Mouse (Mus musculus): ENCODE results near the gene Srrm1. TPM values are rescaled to one million over a fixed set of nuclear protein-coding genes. Genes with fewer than 3 reads are reported as not detected.
A peak's percentile ranks its signal among the peaks of the same experiment; 100 is the strongest.
"Not testable (repeated sequence)": the region's sequence is repeated elsewhere in the genome, so short reads cannot be mapped to it uniquely, and the experiment has no call there.

Srrm1 gene
- polyA plus RNA-seq, 3 experiments from 2014 or later: 191 to 279 (median 247) TPM

DNA sequence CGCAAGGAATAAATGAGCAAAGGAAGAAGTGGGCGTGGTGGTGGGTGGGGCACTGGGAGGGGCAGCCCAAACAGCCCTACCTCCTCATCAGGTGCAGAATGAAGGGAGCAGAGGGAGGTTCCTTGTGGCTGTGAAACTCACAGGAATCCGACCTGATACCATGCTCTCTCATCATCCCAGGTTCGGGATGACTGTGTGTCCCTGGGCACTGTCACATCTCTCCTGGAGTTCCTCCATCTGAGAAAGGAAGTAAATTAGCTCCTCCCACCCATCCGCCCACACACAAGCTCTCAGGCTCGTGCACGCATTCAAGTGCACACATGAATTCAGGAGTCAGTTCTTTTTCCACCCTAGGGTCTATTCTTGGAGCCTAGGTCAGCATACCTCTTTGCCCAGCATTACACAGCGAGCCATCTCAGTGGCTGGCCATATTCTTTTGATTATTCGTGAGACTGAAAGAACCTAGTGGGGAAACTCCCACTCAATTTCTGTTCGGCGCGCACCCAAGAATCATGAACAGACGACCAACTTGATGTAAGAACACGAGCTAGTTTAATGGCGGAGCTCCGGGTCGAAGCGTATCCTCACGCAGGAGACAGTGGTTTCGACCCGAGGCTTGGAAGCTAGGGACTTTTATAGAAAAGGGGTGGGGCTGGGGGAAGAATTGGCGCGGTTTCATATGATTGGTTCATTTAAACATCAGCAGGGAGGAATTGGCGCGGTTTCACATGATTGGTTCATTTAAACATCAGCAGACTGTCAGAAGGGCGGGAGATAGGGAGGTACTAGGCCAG is 52.7 kb downstream of the Srrm1 start:
- ATAC-seq: no peak

DNA sequence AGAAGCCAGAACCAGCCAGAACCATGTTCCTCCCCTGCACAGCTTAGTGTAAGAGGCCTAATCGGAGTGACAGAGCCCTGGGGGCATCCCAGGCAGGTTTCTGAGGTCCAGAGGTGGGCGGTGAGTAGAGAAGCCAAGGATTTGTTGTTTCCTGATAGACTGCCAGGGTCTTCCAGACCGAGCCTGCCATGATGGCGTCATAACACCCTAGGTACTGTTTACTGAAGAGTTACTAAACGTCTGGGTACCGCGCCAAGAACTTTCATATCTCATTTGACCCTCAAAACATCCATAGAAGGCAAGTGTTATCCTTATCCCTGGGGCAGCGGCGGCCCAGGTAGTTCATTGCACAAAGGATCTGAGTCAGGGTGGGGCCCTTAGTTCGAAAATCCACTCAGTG is 54.4 kb downstream of the Srrm1 start:
- no peak for ATAC-seq

DNA sequence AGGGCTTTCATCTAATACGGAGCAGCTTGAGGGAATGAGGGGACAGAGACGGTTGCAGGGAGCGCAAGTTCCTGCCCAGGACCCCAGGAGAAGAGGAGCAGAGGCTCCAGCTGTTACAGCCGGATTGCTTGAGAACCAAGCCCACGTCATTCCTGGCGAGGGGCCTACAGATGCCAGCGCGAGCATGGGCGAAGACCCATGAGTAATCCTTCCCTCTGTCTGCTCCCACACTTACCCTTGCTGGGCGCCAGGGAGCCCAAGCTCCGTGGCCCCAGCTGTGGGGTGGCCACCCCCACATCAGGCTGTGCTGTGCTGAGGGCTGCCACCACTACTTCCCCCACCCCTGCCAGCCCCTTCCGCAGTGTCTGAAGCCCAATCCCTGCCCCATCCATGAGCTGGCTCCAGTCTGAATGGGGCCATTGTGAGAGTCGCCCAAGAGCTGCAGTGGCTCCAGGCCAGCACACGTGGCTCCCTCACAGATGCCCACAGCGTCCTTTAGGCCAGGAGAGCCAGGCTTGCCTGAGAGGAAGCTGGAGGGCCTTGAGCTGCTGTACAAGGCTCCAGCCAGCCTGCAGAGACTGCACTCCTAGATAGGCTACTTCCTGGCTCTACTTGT is 55.1 kb downstream of the Srrm1 start:
- ATAC-seq: no peak

DNA sequence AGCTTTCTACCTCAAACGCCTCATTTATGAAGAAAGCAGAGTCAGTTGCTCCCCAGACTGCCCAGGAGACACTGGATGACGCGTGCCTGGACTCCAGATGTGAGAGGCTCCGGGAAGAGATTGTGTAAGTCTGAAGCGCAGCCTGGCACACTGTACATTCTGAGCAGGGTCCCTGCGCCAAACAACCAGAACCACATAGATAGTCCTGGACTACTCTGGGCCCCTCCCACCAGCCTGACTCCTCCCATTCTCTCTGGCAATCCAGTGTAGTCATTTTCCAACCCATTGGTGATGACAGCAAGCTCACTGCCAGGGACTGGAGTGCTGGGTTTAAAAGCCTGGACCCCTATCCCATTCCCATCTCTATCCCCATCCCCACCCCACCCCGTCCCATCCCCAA is 56.0 kb downstream of the Srrm1 start:
- ATAC-seq: no peak

DNA sequence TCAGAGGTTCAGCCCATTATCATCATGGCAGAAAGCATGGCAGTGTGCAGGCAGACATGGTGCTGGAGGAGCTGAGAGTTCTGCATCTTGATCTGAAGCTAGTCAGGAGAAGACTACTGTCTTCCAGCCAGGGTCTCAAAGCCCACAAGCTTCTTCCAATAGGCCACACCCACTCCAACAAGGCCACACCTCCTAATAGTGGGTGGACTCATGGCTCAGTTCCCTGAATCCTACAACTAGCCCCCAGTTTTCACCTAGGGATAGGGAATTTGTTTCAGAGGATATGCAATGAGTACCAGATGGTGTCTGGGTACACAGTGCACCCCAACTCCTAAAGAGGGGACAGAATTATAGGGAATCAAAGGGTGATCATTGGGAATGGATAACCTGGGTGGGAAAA is 56.6 kb downstream of the Srrm1 start:
- no peak for ATAC-seq

DNA sequence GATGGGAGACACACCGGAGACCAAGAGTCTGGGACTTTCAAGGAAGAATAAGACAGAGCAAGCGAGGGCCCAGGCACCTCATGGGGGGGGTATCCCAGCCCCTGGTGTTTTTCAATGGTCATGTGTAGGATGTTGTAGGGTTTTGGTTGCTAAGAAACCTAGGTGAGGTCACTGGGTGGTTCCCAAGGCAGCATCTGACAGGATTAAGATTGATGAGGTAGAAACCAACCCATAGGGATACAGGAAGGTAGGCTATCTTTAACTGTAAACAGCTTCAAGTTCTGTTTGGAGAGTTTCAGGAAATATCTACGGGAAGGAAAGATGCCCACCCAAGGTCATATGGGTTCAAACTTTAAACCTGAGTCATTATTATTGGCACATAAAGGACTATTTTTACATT is 59.3 kb downstream of the Srrm1 start:
- no peak for ATAC-seq

DNA sequence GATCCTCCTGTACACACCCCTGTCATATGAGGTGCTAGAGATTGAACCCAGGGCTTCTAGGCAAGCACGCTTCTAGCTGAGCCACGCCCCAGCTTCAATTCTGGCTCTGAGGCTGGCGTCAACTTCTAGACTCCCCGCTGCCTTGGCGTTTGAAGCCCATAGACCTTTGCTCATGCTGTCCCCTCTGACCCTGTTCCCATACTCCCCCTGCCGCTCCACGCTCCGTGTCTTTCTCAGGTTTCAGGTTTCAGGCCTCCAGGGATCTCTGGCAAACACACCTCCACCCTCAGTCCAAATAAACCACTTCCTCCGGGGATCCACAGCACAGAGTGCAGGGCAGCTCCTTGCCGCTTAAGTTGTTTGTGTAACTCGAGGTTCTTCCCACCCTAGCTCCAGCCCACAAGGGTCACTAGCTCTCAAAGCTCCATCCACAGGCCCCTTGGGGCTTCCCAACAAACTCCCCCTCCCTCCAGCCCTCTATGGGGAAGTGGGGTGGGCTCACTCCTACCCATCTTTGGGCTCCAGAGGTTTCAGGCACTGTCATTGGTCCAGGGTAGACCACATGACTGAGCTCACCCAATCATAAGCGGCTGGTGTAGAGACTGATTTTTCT is 60.5 kb downstream of the Srrm1 start:
- peak; percentile 89 for ATAC-seq

DNA sequence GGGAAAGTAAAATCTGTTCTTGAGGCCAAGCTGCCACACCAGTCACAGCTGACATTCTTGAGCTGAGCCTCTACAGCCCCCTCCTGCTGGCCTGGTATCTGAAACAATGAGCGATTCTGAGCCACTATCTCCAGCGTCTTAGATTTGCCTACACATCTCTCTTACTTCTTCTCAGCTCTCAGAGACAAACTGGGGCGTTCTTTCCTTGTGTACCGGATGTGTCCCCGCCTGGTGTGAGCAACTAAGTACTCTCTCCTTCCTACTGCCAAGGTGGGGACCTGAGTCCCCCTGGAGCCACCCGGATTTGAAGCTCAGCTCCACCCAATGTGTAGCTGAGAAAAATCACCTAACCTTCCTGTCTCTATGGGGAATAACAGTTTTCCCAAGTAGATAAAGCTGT is 61.3 kb downstream of the Srrm1 start:
- peak; percentile 55 for ATAC-seq

DNA sequence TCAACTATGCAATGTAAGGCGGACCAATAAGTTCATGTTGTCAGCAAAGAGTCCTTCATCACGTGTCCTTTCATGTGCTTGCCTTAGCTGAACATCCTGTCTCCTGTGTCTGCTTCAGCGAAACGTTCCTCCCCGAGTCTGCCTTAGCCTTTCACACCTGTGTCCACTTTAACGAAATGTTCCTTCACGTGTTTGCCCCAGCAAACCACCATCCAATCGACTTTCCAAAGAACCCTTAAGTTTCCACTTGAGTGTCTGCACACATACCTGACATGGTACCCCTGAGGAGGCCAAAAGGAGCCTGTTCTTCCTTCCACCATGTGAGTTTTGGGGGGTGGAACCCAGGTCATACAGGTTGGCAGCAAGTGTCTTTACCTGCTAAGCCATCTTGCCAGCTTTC is 61.9 kb downstream of the Srrm1 start:
- no peak for ATAC-seq

DNA sequence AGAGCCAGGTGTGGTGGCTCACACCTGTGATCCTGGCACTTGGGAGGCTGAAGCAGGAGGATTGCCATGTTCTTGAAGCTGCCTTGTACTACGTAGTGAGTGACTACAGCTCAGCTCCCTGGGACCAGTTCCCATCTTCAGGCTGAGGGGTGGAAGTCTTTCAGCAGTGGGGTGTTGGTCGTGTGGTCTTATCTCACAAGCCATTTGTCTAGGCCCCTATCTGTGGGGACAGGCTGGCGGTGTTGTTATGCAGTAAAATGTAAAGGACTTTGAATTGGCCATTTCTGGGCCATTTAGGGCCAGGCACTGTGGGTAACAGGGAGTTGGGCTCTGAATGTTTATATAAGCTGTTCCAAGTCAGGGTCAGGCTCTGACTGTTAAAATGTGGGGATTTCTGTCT is 65.1 kb downstream of the Srrm1 start:
- no peak for ATAC-seq

DNA sequence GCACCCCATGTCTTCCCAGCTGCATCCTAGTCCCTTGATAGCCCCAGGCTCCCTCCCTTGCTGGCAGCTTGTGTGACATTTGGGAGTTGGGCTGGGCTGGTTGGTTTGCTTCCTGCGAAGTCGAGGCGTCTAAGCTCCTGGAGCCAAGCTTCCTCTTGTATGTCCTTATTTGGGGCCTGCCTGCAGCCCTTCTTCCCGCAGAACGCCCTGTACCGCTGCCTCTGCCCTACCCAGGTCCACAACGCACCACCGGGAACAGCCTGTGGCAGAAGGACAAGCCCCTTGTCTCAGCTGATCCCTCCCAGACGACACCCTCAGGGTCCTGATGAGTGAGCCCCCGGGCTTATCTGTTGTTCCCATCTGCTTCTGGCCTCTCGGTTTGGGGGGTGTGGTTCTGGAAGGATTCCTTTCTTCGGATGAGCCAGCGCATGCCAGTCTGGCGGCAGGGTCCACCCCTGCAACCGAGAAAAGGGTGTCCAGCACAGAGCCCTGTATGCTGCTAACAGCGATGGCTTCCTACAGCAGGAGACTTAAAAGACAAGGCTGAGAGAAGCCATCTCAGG is 66.2 kb downstream of the Srrm1 start:
- ATAC-seq: no peak

DNA sequence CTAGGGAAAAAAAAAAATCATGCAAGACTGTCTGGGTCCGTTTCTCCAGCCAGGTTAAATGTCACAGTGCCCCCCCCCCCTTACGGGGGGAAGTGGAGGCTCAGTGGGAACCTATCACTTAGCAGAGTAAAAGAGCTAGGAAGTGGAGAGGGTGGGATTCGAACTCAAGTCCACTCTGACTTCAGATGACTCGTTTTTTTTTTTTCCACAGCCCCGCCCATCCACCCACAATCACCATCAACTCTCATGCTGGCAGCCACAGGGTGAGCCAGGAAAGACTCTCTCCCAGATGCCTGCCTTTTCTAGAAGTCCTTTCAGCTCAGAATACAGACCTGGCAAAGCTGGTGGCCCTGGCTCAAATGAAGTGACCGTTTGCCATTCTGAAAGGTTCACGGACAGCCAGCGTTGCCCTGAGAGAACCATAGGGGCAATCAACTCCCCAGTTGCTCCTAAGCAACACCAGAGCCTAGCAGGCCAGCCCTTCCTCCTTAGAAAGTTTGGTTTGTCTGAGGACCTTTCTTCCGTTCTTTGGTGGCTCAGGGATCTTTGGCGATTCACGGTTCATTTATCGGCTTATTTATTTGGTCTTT is 67.0 kb downstream of the Srrm1 start:
- no peak for ATAC-seq

DNA sequence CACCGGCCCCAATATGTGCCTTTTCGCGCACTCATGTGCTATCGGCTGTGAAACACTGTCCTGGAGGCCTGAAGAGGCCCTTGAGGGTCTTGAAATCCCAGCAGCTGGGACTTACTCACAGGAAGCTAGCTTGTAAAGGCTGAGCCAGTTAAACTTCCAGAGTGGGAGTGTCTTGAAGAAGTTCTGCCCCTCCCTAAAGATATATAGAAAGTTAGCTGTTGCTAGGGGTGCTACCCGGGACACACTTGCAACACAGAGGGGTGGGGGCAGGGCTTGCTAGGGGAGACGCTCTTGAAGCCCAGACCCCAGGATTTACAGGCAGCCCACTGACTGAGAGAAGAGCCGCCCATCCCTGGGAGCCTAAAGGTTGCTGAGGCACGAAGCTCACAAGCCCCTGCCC is 67.7 kb downstream of the Srrm1 start:
- no peak for ATAC-seq

DNA sequence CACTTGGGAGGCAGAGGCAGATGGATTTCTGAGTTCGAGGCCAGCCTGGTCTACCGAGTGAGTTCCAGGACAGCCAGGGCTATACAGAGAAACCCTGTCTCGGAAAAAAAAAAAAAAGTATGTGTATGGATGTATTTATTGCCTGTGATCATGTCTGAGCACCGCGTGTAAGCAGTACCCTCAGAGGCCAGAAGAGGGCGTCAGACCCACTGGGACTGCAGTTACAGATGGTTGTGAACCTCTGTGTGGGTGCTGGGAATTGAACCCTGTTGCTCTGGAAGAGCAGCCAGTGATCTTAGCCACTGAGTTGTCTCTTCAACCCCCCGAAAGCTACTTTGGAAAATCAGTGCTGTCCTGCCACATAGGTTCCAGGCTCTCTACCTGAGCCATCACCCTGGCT is 69.2 kb downstream of the Srrm1 start:
- ATAC-seq: no peak

DNA sequence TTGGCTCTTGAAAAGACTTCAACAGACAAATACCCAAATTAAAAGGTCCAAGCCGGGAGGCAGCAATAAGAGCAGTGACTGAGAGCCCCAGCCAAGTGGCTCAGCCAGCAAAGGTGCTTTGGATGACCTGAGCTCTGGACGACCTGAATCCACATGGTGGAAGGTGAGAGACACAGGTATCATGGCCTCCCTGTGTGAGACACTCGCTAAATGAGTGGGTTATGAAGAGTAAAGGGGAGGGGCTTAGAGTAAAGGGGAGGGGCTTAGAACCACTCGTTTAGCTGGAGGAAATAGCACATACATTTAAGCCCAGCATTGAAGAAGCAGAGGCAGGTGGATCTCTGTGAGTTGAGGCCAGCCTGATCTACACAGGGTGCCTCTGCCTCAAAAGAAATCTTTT is 69.7 kb downstream of the Srrm1 start:
- no peak for ATAC-seq

DNA sequence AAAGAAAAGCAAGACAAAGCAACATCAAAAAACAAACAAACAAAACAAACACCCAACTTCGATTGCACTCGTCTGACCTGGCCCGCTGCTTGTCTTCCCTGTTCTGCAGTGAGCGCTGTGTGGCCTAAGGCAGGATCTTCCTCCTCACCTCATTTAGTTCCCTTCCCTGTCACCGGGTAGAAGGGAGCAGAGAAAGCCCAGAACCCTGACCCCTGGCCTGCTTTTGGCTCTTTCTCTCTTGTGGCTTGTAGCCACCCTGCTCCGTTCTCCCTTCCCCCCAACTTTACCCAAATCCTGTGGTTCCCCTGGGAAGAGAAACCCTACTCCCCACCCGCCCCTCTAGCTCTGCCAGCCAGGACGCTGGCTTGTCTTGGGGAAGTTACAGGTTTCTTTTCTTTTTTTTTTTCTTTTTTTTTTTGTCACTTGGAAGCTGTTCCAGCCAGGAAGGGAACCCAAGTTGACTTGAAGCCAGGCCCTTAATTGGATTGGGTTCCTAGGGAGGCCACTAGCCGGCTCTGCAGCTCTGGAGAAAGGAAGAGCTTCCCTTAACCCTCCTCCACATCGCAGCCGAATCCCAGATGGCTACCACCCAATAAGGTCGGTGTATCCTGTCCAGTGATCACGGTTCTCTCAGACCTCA is 70.3 kb downstream of the Srrm1 start:
- ATAC-seq: no peak

DNA sequence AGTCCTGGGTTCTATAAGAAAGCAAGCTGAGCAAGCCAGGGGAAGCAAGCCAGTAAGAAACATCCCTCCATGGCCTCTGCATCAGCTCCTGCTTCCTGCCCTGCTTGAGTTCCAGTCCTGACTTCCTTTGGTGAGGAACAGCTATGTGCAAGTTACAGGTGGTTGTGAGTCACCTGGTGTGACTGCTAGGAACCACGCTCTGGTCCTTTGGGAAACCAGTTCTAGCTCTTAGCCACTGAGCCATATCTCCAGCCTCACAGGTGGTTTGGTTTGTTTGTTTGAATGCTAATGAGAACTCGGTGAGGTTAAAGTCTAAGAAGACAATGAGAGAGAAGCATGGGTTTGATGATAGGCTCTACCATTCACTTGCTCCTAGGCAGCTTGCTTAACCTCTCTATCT is 73.1 kb downstream of the Srrm1 start:
- not testable (repeated sequence) for ATAC-seq

DNA sequence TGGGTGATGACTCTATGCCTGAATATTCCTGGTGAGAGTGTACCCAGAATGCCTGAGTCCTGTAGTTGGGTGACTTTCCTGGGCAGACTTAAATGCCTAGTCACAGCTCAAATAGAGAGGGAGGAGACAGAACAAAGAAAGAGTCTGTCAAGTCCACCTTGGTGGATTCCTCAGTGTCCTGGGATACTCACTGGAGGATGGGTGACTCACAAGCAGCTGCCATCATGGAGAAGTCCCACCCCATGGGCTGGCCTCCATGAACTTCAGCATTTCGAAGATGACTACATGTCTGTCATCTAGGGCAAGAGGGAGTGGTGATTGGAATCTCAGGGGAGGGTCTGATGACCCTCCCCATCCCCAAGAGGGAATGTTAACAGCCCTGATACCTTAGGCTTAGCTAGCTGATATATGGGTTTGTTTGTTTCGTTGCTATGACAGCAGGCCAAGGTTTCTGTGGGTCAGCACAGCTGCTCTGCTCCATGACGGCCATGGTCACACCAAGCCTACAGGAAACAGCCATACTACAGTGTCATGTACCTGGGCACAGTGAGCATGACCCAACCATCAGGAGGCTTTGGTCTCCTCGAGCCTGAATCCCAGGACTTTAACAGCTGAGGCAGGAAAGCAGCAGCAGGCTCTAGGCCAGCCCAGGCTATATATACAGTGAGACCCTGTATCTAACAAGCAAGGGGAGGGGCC is 76.3 kb downstream of the Srrm1 start:
- ATAC-seq: no peak

DNA sequence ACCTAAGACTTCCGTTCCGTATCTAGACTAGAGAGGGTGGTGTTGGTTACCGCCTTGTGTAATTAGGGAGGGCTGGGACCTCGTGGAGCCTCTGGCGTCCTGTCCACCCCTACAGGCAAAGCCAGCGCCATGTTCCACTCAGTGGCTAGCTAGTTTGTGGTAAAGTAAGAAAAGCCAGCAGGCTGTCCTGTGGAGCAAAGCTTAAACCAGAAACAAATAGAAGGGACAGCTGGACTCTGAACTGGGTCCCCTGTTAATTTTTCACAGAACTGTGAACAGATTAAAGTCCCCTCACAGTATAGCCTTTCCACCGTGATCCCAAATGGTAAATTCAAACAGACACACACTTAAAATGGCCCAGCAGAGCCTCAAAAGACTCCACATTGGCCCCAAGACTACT is 78.4 kb downstream of the Srrm1 start:
- ATAC-seq: no peak

DNA sequence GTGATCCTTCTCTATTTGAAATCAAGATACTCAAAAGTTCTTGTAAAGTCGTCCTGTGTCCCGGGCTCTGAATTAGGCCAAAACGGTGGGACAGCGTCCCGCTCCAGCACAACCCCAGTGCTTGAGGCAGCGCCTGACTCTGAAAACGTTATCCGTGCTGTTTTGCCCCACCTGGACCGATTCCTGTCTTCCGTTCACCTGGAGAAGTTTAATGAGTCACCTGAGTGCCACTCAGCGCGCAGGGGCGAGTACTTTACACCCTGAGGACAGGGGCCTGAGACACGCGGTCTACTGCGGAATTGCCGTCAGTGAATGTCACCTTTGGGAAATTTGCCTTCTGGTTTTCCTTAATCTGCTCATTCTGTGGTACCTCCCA is 79.8 kb downstream of the Srrm1 start:
- ATAC-seq: no peak

DNA sequence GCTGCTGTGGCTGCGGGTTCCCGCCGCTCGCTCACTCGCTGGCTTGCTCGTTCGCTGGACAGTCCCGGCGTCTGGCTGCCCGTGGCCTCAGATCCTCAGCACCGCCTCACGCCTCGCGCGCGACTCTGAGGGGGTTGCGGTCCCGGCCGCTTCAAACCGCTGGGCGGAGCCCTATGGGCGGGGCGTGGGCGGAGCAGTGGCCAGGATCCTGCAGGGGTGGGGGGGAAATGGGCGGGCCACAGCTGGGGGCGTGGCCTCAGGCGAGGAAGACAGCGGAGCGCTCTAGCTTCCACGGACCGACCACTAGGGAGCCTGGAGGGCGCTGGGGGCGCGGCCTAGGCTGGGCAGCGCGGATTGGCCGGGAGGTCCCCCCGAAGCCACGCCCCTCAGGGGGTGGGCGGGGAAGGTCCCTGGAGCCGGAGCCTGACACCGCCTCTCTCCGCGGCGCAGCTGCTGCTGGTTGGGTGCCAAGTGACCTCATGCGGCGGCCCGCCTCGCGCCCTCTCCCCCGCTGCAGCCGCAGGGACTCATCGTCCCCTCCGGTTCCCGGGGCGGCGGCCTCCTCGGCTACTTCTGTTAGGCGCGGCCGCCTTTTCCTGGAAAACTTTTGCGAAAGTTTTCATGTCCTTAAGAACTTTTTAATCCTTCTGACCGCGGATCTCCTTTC is 80.3 kb downstream of the Srrm1 start, which contains the start of gene Clic4:
Gene Clic4, minus strand, starts transcription at position 175 of the 667 bp plus-strand sequence.
- peak; percentile 97 for ATAC-seq
